Mouse (Mus musculus): Measurements from ENCODE around the gene Tmem18.

Tmem18 gene

DNA sequence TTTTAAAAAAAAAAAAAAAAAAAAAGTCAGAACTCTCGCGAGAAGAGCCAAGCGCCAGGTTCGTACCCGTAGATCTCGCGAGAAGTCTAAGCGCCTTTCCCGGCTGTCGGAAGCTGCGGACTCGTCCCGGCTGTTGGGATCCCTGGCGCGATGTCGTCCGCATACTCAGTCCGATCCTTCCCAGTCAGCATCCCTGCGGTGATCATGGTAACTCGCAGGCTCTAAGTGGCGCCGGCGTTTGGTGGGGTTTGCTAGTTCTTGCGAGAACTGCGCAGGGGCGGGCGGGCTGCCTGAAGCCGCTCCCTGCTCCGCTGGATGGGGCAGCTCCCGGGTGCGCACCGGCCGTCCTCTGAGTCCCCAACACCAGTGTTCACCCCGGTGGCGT is at the start of gene Tmem18:
Gene Tmem18 (plus strand): TSS at position 71 of the 385 bp plus-strand sequence.
- DNase-seq = peak; percentile 98

DNA sequence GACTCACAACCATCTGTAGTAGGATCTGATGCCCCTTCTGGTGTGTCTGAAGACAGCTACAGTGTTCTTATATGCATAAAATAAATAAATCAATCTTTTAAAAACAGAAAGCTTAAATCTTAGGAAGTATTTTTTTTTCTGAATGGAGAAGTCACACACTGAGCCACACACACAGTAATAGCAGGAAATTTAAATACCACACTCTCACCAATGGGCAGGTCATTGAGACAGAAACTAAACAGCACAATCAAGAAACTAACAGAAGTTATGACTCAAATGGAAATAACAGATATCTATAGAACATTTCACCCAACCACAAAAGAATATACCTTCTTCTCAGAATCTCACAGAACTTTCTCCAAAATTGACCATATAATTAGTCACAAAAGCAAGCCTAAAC is 26.9 kb upstream of the Tmem18 start:
- no peak for DNase-seq

DNA sequence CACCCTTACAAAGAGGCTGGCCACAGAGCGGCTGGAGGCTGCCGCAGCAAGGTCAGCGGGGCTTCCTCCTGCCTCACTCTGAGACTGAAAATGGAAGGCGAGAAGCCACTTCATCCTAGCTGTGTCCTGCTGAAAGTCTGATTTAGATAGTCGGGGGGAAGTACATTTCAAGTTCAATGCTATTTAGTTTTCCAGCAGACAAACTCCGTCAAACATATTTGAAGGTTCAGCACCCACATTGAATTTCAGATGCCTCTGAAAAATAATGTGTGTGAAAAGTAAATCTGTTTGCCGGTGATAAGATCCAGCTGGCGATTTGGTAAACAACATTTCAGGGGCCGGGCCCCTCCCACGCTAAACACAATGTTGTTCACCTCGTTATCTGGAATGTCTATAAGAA is 22.8 kb upstream of the Tmem18 start:
- no peak for DNase-seq

DNA sequence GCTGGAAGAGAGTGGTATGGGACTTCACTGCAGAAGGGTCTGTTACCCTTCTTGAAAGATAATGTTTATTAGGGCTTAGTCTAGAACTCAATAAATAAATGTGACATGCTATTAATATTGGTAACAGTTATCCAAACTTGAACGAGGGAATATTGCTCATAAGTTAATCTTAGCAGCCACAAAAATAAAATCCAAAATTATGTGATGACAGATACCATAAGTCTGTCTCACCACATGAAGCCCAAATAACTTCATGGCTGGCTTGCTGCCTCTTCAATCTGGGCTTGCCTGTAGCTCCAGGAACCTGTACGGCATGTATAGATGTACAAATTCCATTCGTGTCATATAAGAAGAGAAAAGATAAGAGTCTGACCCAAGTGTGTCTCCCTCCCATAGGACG is 12.2 kb upstream of the Tmem18 start:
- DNase-seq = no peak

DNA sequence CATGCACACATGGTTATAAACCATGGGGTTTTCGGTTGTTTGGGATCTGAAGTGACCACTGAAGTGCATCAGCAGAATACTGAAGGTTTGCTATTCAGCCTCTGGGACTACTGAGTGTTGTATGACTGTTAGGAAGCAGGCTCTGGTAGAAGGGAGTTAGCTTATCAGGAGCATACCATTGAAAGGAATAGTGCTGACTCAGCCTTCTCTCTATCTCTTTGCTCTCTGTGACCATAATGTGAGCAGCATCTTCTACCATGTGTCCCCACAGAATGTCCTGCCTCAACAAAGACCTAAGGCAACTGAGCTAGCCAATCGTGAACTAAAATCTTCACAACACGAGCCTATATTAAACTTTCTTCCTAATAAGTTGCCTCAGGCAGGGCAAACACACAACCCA is 8.3 kb upstream of the Tmem18 start:
- DNase-seq = no peak

DNA sequence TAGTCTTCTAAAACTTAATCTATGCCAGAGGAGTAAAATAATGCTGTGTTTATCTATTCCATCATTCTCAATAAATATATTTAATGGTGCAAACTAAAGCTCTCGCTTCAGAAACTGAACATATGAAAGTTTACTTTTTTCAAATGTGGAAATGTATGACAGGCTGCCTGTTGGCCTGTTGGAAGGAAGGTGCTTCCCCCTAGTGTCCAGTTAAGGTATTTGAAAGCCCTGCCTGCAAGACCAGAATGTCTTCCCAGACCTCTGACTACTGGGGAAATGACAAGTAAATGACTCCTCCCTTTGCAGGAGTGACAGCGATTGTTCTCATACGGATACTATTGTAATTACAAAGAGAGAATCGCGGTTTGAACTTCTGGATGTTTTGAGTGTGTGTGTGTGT is 6.2 kb upstream of the Tmem18 start:
- DNase-seq = peak; percentile 87

DNA sequence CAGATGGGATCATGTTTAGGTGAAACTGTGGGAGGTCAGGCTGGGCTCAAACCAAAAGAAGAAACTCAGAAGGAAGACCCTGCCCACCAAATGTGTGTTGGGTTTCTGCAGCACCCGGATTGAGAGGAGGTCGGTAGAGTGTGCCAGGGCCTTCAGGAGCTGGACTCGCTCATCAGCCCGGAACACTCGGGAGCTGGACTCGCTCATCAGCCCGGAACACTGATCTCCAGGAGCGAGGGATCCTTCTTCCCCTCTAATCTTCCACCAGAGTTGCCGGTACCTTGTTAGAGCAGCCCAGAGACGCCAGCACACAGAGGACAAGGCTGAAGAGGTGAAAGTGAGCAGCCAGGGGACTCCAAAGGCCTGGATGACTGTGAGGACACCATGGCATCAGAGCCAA is 2.9 kb upstream of the Tmem18 start:
- DNase-seq = peak; percentile 70

DNA sequence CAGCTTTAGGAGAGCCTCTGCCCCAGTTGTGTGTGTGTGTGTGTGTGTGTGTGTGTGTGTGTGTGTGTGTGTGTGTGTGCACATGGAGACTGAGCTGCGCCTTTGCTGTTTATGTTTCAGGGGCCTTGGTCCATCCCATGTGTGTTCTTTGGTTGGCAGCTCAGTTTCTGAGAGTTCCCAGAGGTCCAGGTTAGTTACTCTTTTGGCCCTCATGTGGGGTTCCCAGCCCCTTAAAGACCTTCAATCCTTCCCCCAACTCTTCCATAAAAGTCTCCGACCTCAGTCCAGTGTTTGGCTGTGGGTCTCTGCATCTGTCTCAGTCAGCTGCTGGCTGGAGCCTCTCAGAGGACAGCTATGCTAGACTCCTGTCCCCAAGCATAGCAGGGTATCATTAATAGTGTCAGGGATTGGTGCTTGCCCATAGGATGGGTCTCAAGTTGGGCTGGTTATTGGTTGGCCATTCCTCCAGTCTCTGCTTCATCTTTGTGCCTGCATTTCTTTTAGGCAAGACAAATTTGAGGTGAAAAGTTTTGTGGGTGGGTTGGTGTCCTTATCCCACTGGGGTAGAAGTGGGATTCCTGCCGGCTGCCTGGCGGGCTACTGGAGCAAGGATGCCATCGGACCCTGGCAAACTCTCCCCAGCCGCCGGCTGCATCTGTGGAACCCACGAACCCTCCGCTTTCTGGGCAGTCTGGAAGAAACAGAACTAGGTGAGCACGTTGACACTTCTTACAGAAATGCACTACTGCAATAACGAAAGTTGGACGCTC is 455 bp upstream of the Tmem18 start:
- peak; percentile 70 for DNase-seq

DNA sequence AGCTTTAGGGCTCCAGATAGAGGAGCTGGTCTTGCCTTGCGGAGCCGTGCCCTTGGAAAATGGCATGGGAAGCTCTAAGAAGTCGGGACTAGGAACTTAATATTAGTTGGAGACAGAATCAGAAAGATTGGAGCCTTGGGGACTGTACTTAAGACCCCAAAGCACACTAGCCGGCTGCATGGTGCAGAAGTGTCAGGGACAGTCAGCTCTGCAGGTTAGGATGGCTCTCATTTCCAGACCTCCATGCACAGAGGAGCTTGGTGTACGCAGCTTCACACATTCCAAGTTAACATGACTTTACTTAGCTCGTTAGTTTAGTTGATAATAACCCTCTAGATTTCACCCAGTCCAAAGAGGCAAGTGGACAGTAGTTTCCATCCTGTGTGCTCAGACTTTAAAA is 637 bp downstream of the Tmem18 start:
- no peak for DNase-seq

DNA sequence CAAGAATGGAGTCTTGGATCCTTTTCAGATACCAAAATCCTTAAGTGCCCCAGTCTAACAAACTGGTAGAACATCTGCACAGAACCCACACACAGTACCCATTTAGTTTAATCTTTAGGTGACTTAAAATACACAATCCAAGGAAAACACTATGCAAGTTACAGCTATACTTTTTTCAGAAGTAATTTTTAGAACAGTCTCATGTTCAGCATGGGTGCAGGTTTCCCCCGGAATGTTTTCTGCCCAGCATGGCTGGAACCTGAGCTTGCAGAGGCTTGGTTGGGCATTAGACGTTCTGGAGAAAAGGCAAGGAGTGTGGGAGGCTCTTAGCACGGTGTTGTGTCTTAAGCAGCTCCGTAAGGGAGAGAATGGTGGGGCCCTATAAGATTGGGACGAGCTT is 7.6 kb downstream of the Tmem18 start:
- DNase-seq = no peak

DNA sequence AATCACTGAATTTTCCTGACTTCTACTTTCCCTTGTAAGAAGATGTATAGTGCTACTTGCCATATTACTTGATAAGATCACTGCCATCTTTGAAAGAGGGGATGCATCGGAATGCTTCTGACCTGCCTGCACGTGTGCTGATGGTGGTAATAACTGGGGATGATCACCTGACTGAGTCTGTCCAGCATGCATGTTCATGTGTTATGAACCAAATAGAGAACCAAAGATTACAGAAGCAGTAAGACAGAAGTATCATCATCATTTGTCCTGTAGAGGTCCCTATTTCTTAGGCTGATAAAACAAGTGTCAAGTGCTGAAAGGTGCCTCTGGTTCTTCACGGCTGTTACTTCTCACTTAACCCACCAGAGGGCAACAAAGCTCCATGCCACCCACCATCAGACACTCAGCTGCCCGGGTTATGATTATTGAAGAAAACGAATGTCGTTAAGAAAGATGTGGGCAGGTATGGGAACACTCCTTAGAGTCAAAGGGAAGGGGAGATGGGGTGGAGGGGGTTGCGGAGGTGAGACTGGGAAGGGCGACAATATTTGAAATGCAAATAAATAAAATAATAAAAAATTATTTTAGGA is 12.7 kb downstream of the Tmem18 start:
- DNase-seq = peak; percentile 90

DNA sequence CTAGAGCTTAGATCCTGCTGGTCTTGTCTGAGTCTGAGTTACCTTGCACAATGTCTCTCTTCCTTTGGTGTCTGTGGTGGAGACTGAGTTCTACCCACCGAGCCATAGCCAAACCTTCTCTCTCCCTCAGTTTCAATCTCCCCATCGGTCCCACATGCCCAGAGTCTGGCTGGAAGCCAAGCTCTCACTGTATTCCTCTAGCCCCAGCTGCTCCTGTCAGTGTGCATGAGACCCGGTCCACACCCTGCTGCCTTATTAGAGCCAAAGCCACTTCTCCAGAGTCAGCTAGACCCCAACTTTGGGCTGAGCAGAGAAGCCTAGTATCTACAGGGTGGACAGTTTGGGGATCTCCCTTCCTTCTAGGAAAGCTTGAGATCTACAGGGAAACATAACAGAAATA is 14.7 kb downstream of the Tmem18 start:
- peak; percentile 87 for DNase-seq

DNA sequence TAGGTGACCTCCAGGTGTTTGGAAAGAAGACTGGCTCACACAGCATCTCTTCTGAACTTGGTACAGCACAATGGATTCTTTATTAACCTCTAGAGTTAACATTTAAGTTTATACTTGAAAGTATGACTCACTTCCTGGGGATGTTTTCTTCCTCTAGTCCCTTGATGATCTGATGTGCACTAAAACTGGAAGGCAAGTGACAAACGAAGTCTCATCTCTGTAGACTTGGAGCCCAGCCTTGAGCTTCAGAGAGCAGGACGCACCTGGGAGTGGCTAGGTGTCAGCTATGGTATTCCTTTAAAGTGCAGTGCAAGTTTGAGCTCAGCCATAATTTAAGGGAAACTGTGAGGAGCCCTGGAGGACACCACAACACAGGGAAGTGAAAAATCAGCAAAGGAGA is 15.2 kb downstream of the Tmem18 start:
- DNase-seq = peak; percentile 86

DNA sequence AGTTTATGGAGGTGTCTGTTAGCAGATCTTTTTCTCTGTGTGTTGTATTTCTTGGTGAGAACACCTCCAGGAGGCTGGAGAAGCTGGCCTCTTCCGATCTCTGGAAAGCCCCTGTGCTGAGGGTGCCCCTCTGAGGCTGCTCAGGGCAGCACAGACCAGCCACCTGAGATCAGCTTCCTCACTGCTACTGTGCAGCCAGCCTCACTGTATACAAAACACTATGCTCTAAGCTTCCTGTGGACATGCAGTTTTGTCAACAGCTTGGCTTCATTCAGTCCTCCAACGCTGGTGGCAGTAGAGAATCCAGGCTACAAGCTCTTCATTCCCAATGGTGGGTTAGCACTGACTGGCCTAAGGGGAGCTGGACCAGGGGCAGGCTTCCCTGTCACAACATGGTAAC is 15.8 kb downstream of the Tmem18 start:
- peak; percentile 73 for DNase-seq

DNA sequence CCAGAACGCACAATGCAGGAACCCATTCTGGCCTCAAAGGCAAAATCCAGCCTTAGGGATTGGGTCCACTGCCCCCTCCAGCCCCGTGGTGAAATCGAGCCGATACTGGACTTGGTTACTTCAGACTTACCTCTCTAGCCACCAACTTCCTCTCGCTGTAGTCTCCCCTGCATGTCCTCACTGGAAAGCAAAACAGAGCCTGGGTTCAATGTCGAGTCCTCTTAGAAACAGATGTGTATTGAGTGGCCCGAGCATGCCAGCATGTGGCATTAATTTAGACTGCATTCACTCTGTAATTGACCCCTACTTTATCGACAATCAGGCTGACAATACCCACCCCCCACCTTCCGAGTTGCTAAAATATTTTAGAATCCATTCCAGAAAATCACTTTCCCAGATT is 19.8 kb downstream of the Tmem18 start:
- peak; percentile 59 for DNase-seq

DNA sequence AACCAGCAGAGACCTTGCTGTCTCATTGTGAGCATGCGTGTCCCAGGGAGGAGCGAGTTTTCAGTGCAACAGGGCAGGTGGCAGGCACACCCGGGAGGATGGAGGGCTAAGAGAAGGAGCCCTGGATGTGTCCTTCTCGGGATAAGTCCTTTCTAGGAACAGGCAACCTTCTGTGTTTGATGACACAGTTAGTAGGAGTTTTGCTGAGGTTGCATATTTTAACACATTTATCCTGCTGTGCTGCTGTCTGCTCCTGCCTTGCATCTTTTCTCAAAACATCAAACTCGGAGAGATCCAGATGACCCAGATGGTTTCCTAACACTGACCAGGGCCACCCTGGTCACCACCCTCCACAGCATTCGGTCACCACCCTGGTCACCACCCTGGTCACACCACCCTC is 20.6 kb downstream of the Tmem18 start:
- peak; percentile 69 for DNase-seq

DNA sequence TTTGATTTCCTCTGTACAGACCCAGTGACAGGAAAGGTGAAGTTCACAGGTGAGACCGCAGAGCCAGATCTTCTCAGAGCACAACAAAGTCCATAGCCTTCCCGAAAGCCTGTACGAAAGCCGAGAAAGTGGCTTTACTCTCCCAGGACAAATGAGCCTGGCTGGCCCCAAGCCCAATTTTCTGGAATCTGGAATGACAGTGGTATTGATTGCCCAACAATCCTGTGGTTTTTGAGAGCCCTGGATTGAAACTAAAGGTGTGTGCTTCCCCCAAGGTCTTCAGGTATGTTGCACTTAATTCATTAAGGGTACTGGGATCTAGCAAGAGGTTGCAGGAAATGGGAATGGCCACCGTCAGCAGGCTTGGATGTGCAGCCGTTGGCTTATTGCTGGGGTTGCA is 21.7 kb downstream of the Tmem18 start:
- DNase-seq = peak; percentile 66

DNA sequence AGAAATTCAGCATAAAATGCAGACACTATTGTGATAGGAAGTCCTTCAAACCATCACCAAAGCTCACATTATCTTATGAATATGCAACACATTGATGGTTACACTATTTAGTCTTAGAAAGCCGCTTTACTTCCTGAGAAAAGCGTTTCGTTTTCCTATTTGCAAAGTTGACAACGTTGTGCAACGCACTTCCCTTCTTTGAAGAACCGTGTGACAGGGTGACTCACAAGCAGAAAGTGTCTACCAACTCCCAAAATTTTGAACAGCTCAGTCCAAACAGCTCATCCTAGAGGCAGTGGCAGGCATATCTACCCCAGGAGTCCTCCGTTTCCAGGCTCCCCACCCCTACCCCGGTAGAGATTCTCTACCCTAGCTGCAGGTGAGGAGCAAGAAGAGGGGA is 22.5 kb downstream of the Tmem18 start:
- peak; percentile 86 for DNase-seq

DNA sequence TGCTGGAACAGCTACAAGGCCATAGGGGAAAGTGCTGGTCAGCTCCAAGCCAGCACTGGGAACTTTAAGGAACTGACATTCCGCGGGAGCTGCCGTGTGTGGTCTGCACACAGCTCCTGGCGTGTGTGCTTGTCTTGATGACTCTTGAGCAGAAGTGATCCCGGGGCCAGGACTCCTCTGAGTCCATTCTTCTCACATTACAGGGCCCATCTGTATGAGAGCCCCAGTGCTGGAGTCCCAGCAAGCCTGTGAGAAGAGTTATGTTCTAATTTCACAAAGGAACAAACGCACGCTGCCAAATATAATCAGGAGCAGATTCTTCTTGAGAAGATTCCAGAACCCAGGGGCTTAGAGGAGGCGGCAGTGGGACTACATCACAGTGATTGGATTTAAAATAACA is 34.2 kb downstream of the Tmem18 start:
- DNase-seq = no peak

DNA sequence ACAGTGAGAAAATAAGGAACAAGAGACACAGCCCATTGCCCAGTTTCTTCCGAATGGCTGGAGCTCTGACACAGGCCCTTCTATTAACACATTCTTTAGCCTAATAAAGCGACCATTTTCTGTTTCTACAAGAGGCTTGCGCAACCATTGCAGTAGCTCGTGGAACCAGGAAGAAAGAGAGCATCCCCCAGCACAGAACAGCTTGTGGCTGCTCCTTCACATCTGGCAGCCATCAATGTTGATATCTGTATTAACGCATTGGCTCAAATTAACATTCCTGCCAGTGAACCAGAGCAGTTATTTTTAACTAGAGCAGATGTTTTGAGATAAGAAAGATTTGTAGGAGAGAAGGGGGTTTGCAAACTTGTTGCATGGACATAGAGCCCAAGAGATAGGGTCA is 44.2 kb downstream of the Tmem18 start:
- DNase-seq = no peak

DNA sequence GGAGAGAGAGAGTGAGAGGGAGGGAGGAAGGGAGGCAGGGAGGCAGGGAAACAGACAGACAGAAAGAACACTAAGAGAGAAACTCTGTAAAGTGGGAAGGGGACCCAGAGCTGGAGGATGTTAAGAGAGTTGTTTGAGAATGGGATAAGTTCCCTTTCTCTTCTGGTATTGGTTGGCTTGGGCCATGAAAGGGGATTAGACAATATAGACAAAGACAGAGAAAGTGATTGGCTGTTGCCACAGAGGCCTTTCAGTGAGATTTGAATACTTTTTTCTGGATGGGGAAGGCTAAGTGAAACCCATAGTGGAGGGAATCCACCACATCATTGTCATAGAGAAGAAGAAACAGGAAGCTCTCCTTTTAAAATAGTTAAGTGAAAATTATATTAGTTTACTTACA is 50.3 kb downstream of the Tmem18 start:
- no peak for DNase-seq
